Mouse (Mus musculus) thymus, postnatal 14 days (tissue): ENCODE measurements around the gene Bag6.

Experiments used
- DNase-seq: peaks from one replicate; pipeline ENCODE4 v3.0.0; 2021

Gene Bag6

GRCm38 (mm10) chr17:35134801-35135590 lies at the start of gene Bag6:
Gene Bag6 (plus strand): TSS chr17:35135178.
- DNase-seq: peak; percentile 95

- no peak for DNase-seq
These were observed 49.6 kb upstream of the Bag6 start, which contains the start of gene Ly6g6f for GRCm38 (mm10) chr17:35085208-35085865. Gene Ly6g6f (minus strand): TSS chr17:35085610.

GRCm38 (mm10) chr17:35088151-35088550 lies 46.8 kb upstream of the Bag6 start:
- no peak for DNase-seq

GRCm38 (mm10) chr17:35088825-35089644 lies 45.9 kb upstream of the Bag6 start, which contains the start of gene Abhd16a:
Gene Abhd16a (plus strand): TSS chr17:35089263.
- peak; percentile 95 for DNase-seq

- DNase-seq: no peak
These were observed 44.6 kb upstream of the Bag6 start for GRCm38 (mm10) chr17:35090166-35090932.

GRCm38 (mm10) chr17:35092403-35093198 lies 42.4 kb upstream of the Bag6 start:
- no peak for DNase-seq

GRCm38 (mm10) chr17:35094475-35095365 lies 40.3 kb upstream of the Bag6 start:
- DNase-seq: no peak

- no peak for DNase-seq
These were observed 38.4 kb upstream of the Bag6 start for GRCm38 (mm10) chr17:35096597-35096996.

- DNase-seq: peak; percentile 33
These were observed 37.8 kb upstream of the Bag6 start for GRCm38 (mm10) chr17:35097164-35097655.

- DNase-seq: no peak
These were observed 34.7 kb upstream of the Bag6 start for GRCm38 (mm10) chr17:35100196-35100765.

- no peak for DNase-seq
These were observed 33.8 kb upstream of the Bag6 start for GRCm38 (mm10) chr17:35101161-35101560.

GRCm38 (mm10) chr17:35102299-35102698 lies 32.7 kb upstream of the Bag6 start:
- no peak for DNase-seq

- DNase-seq: no peak
These were observed 31.7 kb upstream of the Bag6 start for GRCm38 (mm10) chr17:35103221-35103690.

- no peak for DNase-seq
These were observed 30.9 kb upstream of the Bag6 start for GRCm38 (mm10) chr17:35104079-35104478.

- no peak for DNase-seq
These were observed 30.2 kb upstream of the Bag6 start for GRCm38 (mm10) chr17:35104754-35105153.

GRCm38 (mm10) chr17:35105740-35106389 lies 29.1 kb upstream of the Bag6 start:
- peak; percentile 56 for DNase-seq

GRCm38 (mm10) chr17:35106522-35106921 lies 28.5 kb upstream of the Bag6 start:
- DNase-seq: no peak

GRCm38 (mm10) chr17:35108097-35108496 lies 26.9 kb upstream of the Bag6 start, which contains the start of gene Ly6g5c:
Gene Ly6g5c (plus strand): TSS chr17:35108279.
- DNase-seq: no peak

- DNase-seq: no peak
These were observed 23.2 kb upstream of the Bag6 start for GRCm38 (mm10) chr17:35111774-35112173.
